Mouse (Mus musculus): ENCODE data around the gene Rnf145. TPM values are rescaled to one million over a fixed set of nuclear protein-coding genes. Genes with fewer than 3 reads are reported as not detected.

Rnf145 gene
- polyA plus RNA-seq, 1 experiment from 2014 or later: 50.5 TPM

GRCm38 (mm10) chr11:44581277-44581683 is 62.5 kb downstream of the Rnf145 start:
- no peak overlapping the region for H3K4me3 ChIP-seq (ENCODE audit: low read length)
- H3K4me2 ChIP-seq (ENCODE audit: low read depth, low read length): peak overlapping the region; percentile 37; the same call in 1 of the 2 replicates
- no peak overlapping the region for H3K27ac ChIP-seq (ENCODE audit: low read length)
- no peaks in the 10 kb centered on the region for H3K9me3 ChIP-seq (replicated peaks; ENCODE audit: control insufficient read depth, low read length)
- H3K4me1 ChIP-seq (ENCODE audit: control insufficient read depth, insufficient read depth, low read length): no peaks in the 10 kb centered on the region
- no peak overlapping the region for H3K9ac ChIP-seq (ENCODE audit: low read length)
- WGBS: 22% methylated on average over 11 of the region's 11 CpGs
- no peaks in the 10 kb centered on the region for H3K27me3 ChIP-seq (ENCODE audit: control insufficient read depth, insufficient read depth, low read length)
- no peaks in the 10 kb centered on the region for H3K36me3 ChIP-seq (ENCODE audit: control insufficient read depth, insufficient read depth)
- ATAC-seq (replicated peaks; ENCODE audit: extremely low read depth, insufficient read depth, low FRiP score): peak; percentile 63

- ATAC-seq (replicated peaks; ENCODE audit: extremely low read depth, insufficient read depth, low FRiP score): no peak
- Histone ChIP-seq H3K9me3 (replicated peaks; ENCODE audit: control insufficient read depth, low read length) (no peaks in the 10 kb centered on the region), H3K27ac (ENCODE audit: low read length) (no peak overlapping the region), H3K4me1 (ENCODE audit: control insufficient read depth, insufficient read depth, low read length) (no peaks in the 10 kb centered on the region), H3K4me2 (ENCODE audit: low read depth, low read length) (no peak overlapping the region), H3K4me3 (ENCODE audit: low read length) (no peak overlapping the region), H3K27me3 (ENCODE audit: control insufficient read depth, insufficient read depth, low read length) (no peaks in the 10 kb centered on the region), H3K36me3 (ENCODE audit: control insufficient read depth, insufficient read depth) (no peaks in the 10 kb centered on the region), H3K9ac (ENCODE audit: low read length) (no peak overlapping the region)
- 8% methylated on average over 3 of the region's 3 CpGs for WGBS
Observed at GRCm38 (mm10) chr11:44586047-44586696, 67.4 kb downstream of the Rnf145 start.

GRCm38 (mm10) chr11:44593016-44593415 is 74.3 kb downstream of the Rnf145 start:
- Histone ChIP-seq H3K9ac (ENCODE audit: low read length) (no peak overlapping the region), H3K36me3 (ENCODE audit: control insufficient read depth, insufficient read depth) (no peaks in the 10 kb centered on the region), H3K27me3 (ENCODE audit: control insufficient read depth, insufficient read depth, low read length) (no peaks in the 10 kb centered on the region), H3K4me2 (ENCODE audit: low read depth, low read length) (no peak overlapping the region), H3K27ac (ENCODE audit: low read length) (no peak overlapping the region), H3K4me1 (ENCODE audit: control insufficient read depth, insufficient read depth, low read length) (no peaks in the 10 kb centered on the region), H3K4me3 (ENCODE audit: low read length) (no peak overlapping the region), H3K9me3 (replicated peaks; ENCODE audit: control insufficient read depth, low read length) (no peaks in the 10 kb centered on the region)
- WGBS: 87% methylated on average over 6 of the region's 6 CpGs
- no peak for ATAC-seq (replicated peaks; ENCODE audit: extremely low read depth, insufficient read depth, low FRiP score)

- H3K27me3 ChIP-seq (ENCODE audit: control insufficient read depth, insufficient read depth, low read length): no peaks in the 10 kb centered on the region
- ATAC-seq (replicated peaks; ENCODE audit: extremely low read depth, insufficient read depth, low FRiP score): no peak
- H3K4me2 ChIP-seq (ENCODE audit: low read depth, low read length): no peak overlapping the region
- H3K9me3 ChIP-seq (replicated peaks; ENCODE audit: control insufficient read depth, low read length): no peaks in the 10 kb centered on the region
- H3K4me3 ChIP-seq (ENCODE audit: low read length): no peak overlapping the region
- H3K36me3 ChIP-seq (ENCODE audit: control insufficient read depth, insufficient read depth): no peaks in the 10 kb centered on the region
- no peaks in the 10 kb centered on the region for H3K4me1 ChIP-seq (ENCODE audit: control insufficient read depth, insufficient read depth, low read length)
- no peak overlapping the region for H3K27ac ChIP-seq (ENCODE audit: low read length)
- H3K9ac ChIP-seq (ENCODE audit: low read length): no peak overlapping the region
- 77% methylated on average over 3 of the region's 3 CpGs for WGBS
Observed at GRCm38 (mm10) chr11:44594768-44595167, 76.0 kb downstream of the Rnf145 start.

- Histone ChIP-seq H3K9me3 (replicated peaks; ENCODE audit: control insufficient read depth, low read length) (no peaks in the 10 kb centered on the region), H3K4me2 (ENCODE audit: low read depth, low read length) (no peak overlapping the region), H3K36me3 (ENCODE audit: control insufficient read depth, insufficient read depth) (no peaks in the 10 kb centered on the region), H3K27ac (ENCODE audit: low read length) (no peak overlapping the region), H3K27me3 (ENCODE audit: control insufficient read depth, insufficient read depth, low read length) (peaks cover 7% of the 10 kb centered on the region), H3K9ac (ENCODE audit: low read length) (no peak overlapping the region), H3K4me1 (ENCODE audit: control insufficient read depth, insufficient read depth, low read length) (no peaks in the 10 kb centered on the region), H3K4me3 (ENCODE audit: low read length) (no peak overlapping the region)
- ATAC-seq (replicated peaks; ENCODE audit: extremely low read depth, insufficient read depth, low FRiP score): no peak
- WGBS: 81% methylated on average over 8 of the region's 8 CpGs
Observed at GRCm38 (mm10) chr11:44606881-44607280, 88.1 kb downstream of the Rnf145 start.

GRCm38 (mm10) chr11:44608646-44609045 is 89.9 kb downstream of the Rnf145 start:
- no peak overlapping the region for H3K27ac ChIP-seq (ENCODE audit: low read length)
- peaks cover 15% of the 10 kb centered on the region for H3K27me3 ChIP-seq (ENCODE audit: control insufficient read depth, insufficient read depth, low read length)
- H3K36me3 ChIP-seq (ENCODE audit: control insufficient read depth, insufficient read depth): no peaks in the 10 kb centered on the region
- H3K4me2 ChIP-seq (ENCODE audit: low read depth, low read length): no peak overlapping the region
- no peak overlapping the region for H3K4me3 ChIP-seq (ENCODE audit: low read length)
- no peak overlapping the region for H3K9ac ChIP-seq (ENCODE audit: low read length)
- H3K4me1 ChIP-seq (ENCODE audit: control insufficient read depth, insufficient read depth, low read length): peaks cover 10% of the 10 kb centered on the region
- ATAC-seq (replicated peaks; ENCODE audit: extremely low read depth, insufficient read depth, low FRiP score): no peak
- H3K9me3 ChIP-seq (replicated peaks; ENCODE audit: control insufficient read depth, low read length): no peaks in the 10 kb centered on the region
- WGBS: 76% methylated on average over 11 of the region's 11 CpGs

GRCm38 (mm10) chr11:44610971-44611781 is 92.4 kb downstream of the Rnf145 start:
- Histone ChIP-seq H3K4me2 (ENCODE audit: low read depth, low read length) (peak overlapping the region; percentile 81), H3K27me3 (ENCODE audit: control insufficient read depth, insufficient read depth, low read length) (peaks cover 35% of the 10 kb centered on the region), H3K36me3 (ENCODE audit: control insufficient read depth, insufficient read depth) (no peaks in the 10 kb centered on the region), H3K9ac (ENCODE audit: low read length) (0 out of 2 replicates have a peak overlapping the region, but pooled peaks have one; percentile 20), H3K4me1 (ENCODE audit: control insufficient read depth, insufficient read depth, low read length) (peaks cover 10% of the 10 kb centered on the region), H3K4me3 (ENCODE audit: low read length) (peak overlapping the region; percentile 52), H3K9me3 (replicated peaks; ENCODE audit: control insufficient read depth, low read length) (no peaks in the 10 kb centered on the region), H3K27ac (ENCODE audit: low read length) (no peak overlapping the region)
- ATAC-seq (replicated peaks; ENCODE audit: extremely low read depth, insufficient read depth, low FRiP score): peak; percentile 81
- WGBS: 1% methylated on average over 45 of the region's 45 CpGs

- H3K4me3 ChIP-seq (ENCODE audit: low read length): peak overlapping the region; percentile 52
- H3K27ac ChIP-seq (ENCODE audit: low read length): no peak overlapping the region
- H3K36me3 ChIP-seq (ENCODE audit: control insufficient read depth, insufficient read depth): no peaks in the 10 kb centered on the region
- H3K27me3 ChIP-seq (ENCODE audit: control insufficient read depth, insufficient read depth, low read length): peaks cover 40% of the 10 kb centered on the region
- no peaks in the 10 kb centered on the region for H3K9me3 ChIP-seq (replicated peaks; ENCODE audit: control insufficient read depth, low read length)
- H3K4me2 ChIP-seq (ENCODE audit: low read depth, low read length): peak overlapping the region; percentile 70
- peaks cover 16% of the 10 kb centered on the region for H3K4me1 ChIP-seq (ENCODE audit: control insufficient read depth, insufficient read depth, low read length)
- H3K9ac ChIP-seq (ENCODE audit: low read length): no peak overlapping the region
- WGBS: 6% methylated on average over 10 of the region's 10 CpGs
- no peak for ATAC-seq (replicated peaks; ENCODE audit: extremely low read depth, insufficient read depth, low FRiP score)
Observed at GRCm38 (mm10) chr11:44612156-44612555, 93.4 kb downstream of the Rnf145 start.
